Mouse (Mus musculus) limb, embryonic 12.5 days (tissue): ENCODE data around the gene Dnah7c. TPM values are rescaled to one million over a fixed set of nuclear protein-coding genes. Genes with fewer than 3 reads are reported as not detected.

ENCODE experiments used
- ATAC-seq: fragments of 200-750 bp; cut with Nextera tagmentation; 2 replicates; pipeline ENCODE4 v1.8.0; 2017; ENCODE audit warnings: low read depth, moderate TSS enrichment; ENCODE audit not compliant: insufficient number of reproducible peaks, insufficient read depth, low FRiP score, low TSS enrichment
- H3K27ac ChIP-seq: fragments of 300-500 bp; sonication (generic); 2 replicates; pipeline ENCODE4 v1.5.1; 2016; ENCODE audit warnings: mild to moderate bottlenecking, moderate library complexity
- H3K27me3 ChIP-seq: fragments of 300-500 bp; sonication (generic); 2 replicates; pipeline ENCODE4 v1.6.1; 2016; ENCODE audit warnings: mild to moderate bottlenecking, moderate library complexity
- H3K36me3 ChIP-seq: fragments of 300-500 bp; sonication (generic); 2 replicates; pipeline ENCODE4 v1.6.1; 2016; ENCODE audit warnings: mild to moderate bottlenecking, moderate library complexity
- H3K4me1 ChIP-seq: fragments of 300-500 bp; sonication (generic); replicated peaks from 2 replicates; pipeline ENCODE4 v1.6.1; 2016
- H3K4me2 ChIP-seq: fragments of 300-500 bp; sonication (generic); 2 replicates; pipeline ENCODE4 v1.6.1; 2016; ENCODE audit warnings: mild to moderate bottlenecking, moderate library complexity
- H3K4me3 ChIP-seq: fragments of 300-500 bp; sonication (generic); replicated peaks from 2 replicates; pipeline ENCODE4 v1.5.1; 2016; ENCODE audit warnings: mild to moderate bottlenecking
- H3K9ac ChIP-seq: fragments of 300-500 bp; sonication (generic); replicated peaks from 2 replicates; pipeline ENCODE4 v1.6.1; 2016; ENCODE audit warnings: mild to moderate bottlenecking, moderate library complexity
- H3K9me3 ChIP-seq: fragments of 300-500 bp; sonication (generic); 2 replicates; pipeline ENCODE4 v1.6.1; 2016; ENCODE audit warnings: mild to moderate bottlenecking, moderate library complexity
- WGBS: fragments of 180-500 bp; shearing (Covaris S2); methylation state at CpG from one replicate; pipeline ENCODE4 v1.1.7; 2016; 5-methylcytosine and 5-hydroxymethylcytosine counted together
- polyA plus RNA-seq: library from polyadenylated mRNA; unstranded; fragments of >200 nt; fragmentation: Nextera tagmentation; extraction: Ambion mirVana; gene quantifications from 2 replicates; pipeline ENCODE4 v1.2.1, GENCODE M21; 2016

Dnah7c gene
- polyA plus RNA-seq, 1 experiment from 2014 or later = 0.05 TPM

DNA sequence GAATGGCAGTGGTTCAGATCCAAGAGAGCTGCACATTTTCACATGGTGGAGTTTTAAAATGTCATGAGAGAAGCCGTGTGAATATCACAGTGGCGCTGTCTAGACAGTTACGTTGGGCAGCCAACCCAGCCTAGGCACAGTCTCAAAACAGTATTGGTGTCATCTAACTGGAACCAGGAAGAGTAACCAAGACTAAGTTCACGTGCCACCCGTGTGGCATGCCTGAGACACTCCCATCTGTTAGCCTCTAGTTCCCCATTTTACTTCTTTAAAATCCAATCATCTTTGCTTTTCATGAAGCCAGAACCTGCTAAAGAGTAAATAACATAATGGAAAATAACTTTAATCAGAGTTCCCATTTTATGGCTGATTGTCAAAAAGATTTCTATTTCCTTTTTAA is 406.5 kb downstream of the Dnah7c start:
- H3K9ac ChIP-seq = no peak overlapping the region
- no peak overlapping the region for H3K4me3 ChIP-seq
- no peaks in the 10 kb centered on the region for H3K9me3 ChIP-seq
- no peaks in the 10 kb centered on the region; the same call in 1 of the 2 replicates for H3K4me1 ChIP-seq
- H3K36me3 ChIP-seq = peaks cover 18% of the 10 kb centered on the region
- WGBS = 96% methylated on average over 5 of the region's 5 CpGs
- no peak overlapping the region for H3K4me2 ChIP-seq
- H3K27me3 ChIP-seq = no peaks in the 10 kb centered on the region
- ATAC-seq = no peak
- H3K27ac ChIP-seq = no peak overlapping the region

DNA sequence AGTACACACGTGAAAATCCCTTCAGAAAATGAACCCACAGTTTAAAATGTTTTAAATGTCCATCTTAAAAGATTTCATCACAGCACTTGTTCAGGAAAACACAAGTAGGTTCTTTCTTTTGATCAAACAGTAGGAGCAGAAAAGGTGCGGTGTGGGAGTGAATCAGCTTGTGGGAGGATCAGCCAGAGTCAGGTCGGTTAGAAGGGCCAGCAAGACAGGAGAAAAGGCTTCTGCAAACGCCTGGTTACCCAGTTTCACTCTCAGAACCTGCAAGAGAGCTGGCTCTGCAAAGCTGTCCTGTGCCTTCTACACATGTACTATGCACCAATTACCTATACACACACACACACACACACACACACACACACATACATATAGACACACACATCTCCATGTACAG is 418.0 kb downstream of the Dnah7c start:
- WGBS = 60% methylated on average over 4 of the region's 4 CpGs
- Histone ChIP-seq H3K27ac (no peak overlapping the region), H3K27me3 (no peaks in the 10 kb centered on the region), H3K9ac (no peak overlapping the region), H3K36me3 (no peaks in the 10 kb centered on the region), H3K4me1 (peaks cover 8% of the 10 kb centered on the region; the same call in 1 of the 2 replicates), H3K4me2 (no peak overlapping the region), H3K4me3 (no peak overlapping the region), H3K9me3 (no peaks in the 10 kb centered on the region)
- ATAC-seq = no peak

DNA sequence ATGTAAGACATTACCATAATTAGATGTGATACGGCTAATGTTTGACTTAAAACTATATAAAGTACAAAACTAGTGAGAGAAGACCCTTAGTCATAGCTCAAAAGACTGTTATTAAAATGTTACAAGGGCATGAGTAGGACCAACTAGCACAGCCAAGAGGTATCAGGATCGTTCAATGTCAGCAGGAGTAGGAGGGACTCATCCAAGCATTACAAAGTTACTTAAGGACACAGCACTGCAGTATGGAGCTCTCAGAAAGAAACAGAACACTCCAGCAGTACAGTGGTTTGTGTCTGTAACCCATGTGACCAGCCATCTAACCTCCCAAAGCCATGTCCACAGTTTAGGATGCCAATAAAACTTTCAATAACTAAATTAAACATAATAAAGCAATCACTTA is 418.9 kb downstream of the Dnah7c start:
- Histone ChIP-seq H3K36me3 (no peaks in the 10 kb centered on the region), H3K9ac (no peak overlapping the region)
- 87% methylated on average over 2 of the region's 2 CpGs for WGBS

DNA sequence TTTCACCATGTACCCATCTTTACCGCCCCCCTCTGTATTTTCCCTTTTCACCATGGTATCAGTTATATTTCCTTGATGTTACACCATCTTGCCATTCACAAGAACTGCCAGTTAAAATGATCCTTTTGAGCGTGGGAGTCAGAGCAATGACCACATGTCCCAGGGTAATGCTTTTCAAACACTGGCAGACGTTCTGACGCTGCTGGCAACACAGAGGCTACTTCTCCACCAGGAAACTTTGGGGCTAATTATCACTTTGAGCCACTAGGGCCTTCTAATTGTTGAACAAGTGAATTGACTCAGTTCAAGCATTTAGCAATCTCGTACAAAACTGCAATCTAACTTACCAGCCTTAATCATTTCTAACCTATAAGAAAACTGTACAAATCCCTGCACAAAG is 419.8 kb downstream of the Dnah7c start:
- H3K4me3 ChIP-seq = no peak overlapping the region
- H3K4me1 ChIP-seq = peaks cover 11% of the 10 kb centered on the region; the same call in 1 of the 2 replicates
- H3K9me3 ChIP-seq = no peaks in the 10 kb centered on the region
- no peaks in the 10 kb centered on the region for H3K36me3 ChIP-seq
- H3K4me2 ChIP-seq = no peak overlapping the region
- H3K27ac ChIP-seq = no peak overlapping the region
- no peaks in the 10 kb centered on the region for H3K27me3 ChIP-seq
- no peak for ATAC-seq
- H3K9ac ChIP-seq = no peak overlapping the region
- 50% methylated on average over 5 of the region's 5 CpGs for WGBS

More for the DNA sequence above, 418.9 kb downstream of the Dnah7c start:
- no peak overlapping the region for H3K4me2 ChIP-seq
- H3K9me3 ChIP-seq = no peaks in the 10 kb centered on the region
- no peaks in the 10 kb centered on the region for H3K27me3 ChIP-seq
- ATAC-seq = no peak
- H3K4me1 ChIP-seq = peaks cover 8% of the 10 kb centered on the region; the same call in 1 of the 2 replicates
- no peak overlapping the region for H3K4me3 ChIP-seq
- no peak overlapping the region for H3K27ac ChIP-seq

DNA sequence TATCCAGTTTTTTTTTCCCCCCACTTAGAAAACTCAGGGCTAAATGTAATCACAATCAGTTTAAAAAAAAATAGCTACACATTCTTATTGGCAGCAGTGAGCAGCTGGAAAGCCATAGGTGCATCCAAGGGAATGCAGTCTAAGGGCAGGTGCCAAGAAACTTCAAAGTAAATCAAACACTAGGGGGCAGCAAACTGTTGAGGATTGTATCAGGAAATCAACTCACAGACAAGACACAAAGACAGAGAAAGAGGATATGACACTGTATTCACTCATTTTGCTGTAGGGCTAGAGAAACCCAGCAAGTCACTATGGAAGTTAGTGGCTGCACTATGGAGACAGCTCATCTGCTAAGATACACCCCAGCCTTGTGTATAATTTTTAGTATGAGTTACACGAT is 424.4 kb downstream of the Dnah7c start:
- H3K4me3 ChIP-seq = no peak overlapping the region
- no peaks in the 10 kb centered on the region for H3K36me3 ChIP-seq
- no peak overlapping the region for H3K4me2 ChIP-seq
- no peak for ATAC-seq
- H3K27me3 ChIP-seq = no peaks in the 10 kb centered on the region
- peaks cover 28% of the 10 kb centered on the region for H3K4me1 ChIP-seq
- H3K27ac ChIP-seq = no peak overlapping the region
- H3K9me3 ChIP-seq = no peaks in the 10 kb centered on the region
- 69% methylated on average over 1 of the region's 1 CpGs for WGBS
- H3K9ac ChIP-seq = no peak overlapping the region

DNA sequence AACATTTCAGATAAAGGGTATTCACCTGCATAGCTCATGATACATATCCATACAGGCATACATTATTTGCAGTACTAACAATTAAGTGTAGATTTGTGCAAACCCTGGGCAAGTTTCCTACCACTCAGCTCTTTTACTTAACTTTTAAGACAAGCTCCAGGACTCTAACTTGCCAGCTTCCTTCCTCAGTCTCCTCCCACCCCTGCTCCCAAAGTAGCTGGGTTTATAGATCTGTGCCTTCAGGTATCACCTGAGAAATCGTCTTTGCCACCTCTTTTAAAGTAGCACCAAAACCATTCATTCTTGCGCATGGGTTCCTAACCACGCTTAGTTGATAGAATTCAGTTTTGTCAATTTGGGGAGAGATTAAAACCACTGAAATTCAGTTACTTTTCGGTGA is 426.2 kb downstream of the Dnah7c start:
- 55% methylated on average over 4 of the region's 4 CpGs for WGBS
- H3K9ac ChIP-seq = no peak overlapping the region
- no peaks in the 10 kb centered on the region for H3K27me3 ChIP-seq
- H3K36me3 ChIP-seq = no peaks in the 10 kb centered on the region
- H3K9me3 ChIP-seq = no peaks in the 10 kb centered on the region
- H3K4me2 ChIP-seq = peak overlapping the region; percentile 69
- no peak for ATAC-seq
- H3K4me3 ChIP-seq = peak overlapping the region; percentile 96
- peak overlapping the region; percentile 54; the same call in 1 of the 2 replicates for H3K27ac ChIP-seq
- H3K4me1 ChIP-seq = peaks cover 25% of the 10 kb centered on the region

DNA sequence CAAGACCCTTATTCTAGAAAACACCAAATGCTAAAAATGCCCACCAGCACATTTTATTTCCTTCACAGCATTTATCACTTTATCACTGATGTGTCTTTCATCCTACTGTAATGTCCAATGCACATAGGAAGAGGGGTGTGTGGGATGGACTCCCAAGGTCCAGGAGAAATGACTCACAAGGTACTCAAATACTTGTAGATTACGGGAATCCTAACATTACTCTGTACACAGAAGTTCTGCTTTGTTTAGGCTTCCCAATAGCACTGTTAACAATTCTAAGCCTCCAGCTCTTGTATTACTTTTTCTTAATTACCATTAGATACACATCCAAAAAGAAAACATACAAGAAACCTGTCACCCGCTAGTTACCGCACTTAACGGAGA is 426.8 kb downstream of the Dnah7c start:
- 1% methylated on average over 4 of the region's 4 CpGs for WGBS
- Histone ChIP-seq H3K36me3 (no peaks in the 10 kb centered on the region), H3K4me1 (peaks cover 25% of the 10 kb centered on the region), H3K27me3 (no peaks in the 10 kb centered on the region), H3K4me3 (peak overlapping the region; percentile 96), H3K9me3 (no peaks in the 10 kb centered on the region), H3K4me2 (peak overlapping the region; percentile 69), H3K9ac (peak overlapping the region; percentile 99), H3K27ac (peak overlapping the region; percentile 100)
- no peak for ATAC-seq

DNA sequence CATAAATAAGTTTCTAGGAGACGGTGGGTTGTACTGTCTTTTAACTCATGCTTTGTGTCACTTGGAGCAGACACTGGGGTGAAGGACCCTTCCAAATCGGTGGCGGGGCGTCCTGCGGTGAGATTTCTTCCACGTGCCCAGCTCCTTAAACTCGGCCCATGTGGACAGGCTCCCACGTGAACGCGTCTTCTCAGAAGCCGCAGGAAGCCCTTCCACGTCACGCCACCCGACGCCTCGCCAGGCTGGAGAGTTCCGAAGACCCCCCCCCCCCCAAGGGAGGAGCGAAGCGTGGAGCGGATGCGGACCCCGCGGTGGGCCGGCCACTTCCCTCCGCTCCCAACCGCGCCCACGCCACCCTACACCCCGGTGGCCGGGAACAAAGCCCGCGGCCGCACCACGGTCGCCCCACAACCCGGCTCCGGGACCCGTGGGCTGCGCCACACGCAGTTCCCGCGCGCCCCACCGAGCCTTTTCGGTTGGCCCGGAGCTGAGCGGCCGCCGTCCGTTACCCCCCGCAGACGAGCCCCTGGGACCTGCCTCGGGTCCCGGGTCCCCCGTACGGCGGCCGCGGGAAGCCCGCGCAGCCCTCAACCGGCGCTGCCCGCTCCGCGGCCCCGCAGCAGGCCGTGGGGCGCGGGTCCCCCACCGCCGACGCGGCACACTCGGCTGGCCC is 427.3 kb downstream of the Dnah7c start:
- peak; percentile 15 for ATAC-seq
- Histone ChIP-seq H3K36me3 (no peaks in the 10 kb centered on the region), H3K4me1 (peaks cover 25% of the 10 kb centered on the region), H3K4me3 (peak overlapping the region; percentile 96), H3K27ac (peak overlapping the region; percentile 100), H3K4me2 (peak overlapping the region; percentile 69), H3K27me3 (no peaks in the 10 kb centered on the region), H3K9ac (peak overlapping the region; percentile 99), H3K9me3 (no peaks in the 10 kb centered on the region)
- 1% methylated on average over 51 of the region's 75 CpGs for WGBS

DNA sequence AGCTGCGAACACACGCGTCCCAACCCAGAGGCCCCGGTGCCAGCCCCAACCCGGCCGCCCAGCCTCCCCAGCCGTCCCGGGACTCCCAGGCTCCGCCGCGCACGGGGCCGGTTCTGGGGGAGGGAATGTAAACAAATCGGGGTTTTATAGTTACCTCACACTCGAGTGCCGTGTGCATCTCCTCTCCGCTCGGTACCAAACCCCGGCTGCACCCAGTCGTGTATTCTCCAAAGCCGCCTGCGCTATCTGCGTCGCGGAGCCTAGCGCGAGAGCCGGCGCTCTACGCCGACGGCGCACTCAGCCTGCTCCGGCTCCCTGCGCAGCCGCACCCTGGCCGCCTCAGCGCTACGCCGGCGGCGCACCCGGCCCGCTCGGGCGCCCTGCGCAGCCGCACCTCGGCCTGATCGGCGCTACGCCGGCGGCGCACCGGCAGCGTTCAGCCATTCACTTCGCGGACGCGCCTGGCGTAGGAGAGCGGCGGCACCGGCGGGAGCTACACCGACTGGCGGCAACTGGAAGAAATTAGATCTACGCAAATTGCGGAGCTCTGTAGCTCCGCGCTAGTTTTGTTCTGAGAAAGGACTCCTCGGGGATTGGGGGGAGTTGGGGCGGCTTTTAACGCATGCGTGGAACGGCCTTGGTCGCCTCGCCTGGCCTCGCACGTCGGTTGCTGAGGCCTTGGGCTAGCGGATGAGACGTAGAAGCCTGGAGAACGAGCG is 428.1 kb downstream of the Dnah7c start:
- Histone ChIP-seq H3K4me2 (peak overlapping the region; percentile 69), H3K4me1 (peaks cover 25% of the 10 kb centered on the region), H3K27ac (peak overlapping the region; percentile 100), H3K36me3 (no peaks in the 10 kb centered on the region), H3K9ac (peak overlapping the region; percentile 99), H3K27me3 (no peaks in the 10 kb centered on the region), H3K4me3 (peak overlapping the region; percentile 96), H3K9me3 (no peaks in the 10 kb centered on the region)
- under 1% methylated on average over 86 of the region's 86 CpGs for WGBS
- ATAC-seq = peak; percentile 95

DNA sequence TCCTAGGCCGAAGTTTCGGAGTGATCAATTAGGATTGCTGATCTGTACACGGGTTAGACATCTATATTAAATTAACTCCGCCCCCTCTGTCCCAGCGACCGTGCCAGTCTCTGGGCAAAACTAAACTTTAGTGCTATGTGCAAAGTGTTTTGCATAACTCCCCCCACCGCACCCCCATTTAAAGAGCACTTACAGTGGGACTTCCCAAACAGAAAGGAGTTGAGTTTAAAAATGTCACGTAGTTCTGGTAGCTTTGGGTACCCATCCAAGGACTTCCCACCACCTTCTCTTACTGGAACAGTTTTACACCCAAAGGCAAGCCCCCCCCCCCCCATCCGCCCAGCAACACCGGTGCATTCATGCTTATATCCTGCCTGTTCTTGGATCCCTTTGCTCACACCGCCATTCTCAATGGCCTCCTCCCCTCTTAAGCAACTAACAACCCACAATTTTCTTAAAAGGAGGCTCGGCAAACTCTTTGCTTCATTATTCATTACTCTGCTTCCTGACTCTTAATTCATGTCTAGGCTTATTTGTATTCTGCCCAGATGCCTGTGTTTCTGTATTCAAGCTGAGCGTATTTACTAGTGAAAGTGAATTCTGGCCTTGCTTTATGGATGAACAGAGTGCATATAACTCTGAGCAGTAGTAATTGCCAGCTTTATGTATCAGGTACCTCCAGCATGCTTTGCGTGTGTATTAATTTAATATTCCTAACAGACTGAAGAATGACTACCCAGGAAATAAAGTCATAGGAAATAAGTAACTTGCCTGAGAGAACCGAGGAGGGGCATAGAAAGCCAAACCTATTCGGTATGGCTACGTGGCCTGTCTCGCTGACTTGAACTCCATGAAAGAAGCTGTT is 428.9 kb downstream of the Dnah7c start:
- Histone ChIP-seq H3K9ac (peak overlapping the region; percentile 99), H3K9me3 (no peaks in the 10 kb centered on the region), H3K36me3 (no peaks in the 10 kb centered on the region), H3K4me3 (peak overlapping the region; percentile 96), H3K27ac (peak overlapping the region; percentile 100), H3K4me2 (peak overlapping the region; percentile 69), H3K4me1 (peaks cover 25% of the 10 kb centered on the region), H3K27me3 (no peaks in the 10 kb centered on the region)
- no peak; the same call in 1 of the 2 replicates for ATAC-seq
- 28% methylated on average over 18 of the region's 18 CpGs for WGBS

DNA sequence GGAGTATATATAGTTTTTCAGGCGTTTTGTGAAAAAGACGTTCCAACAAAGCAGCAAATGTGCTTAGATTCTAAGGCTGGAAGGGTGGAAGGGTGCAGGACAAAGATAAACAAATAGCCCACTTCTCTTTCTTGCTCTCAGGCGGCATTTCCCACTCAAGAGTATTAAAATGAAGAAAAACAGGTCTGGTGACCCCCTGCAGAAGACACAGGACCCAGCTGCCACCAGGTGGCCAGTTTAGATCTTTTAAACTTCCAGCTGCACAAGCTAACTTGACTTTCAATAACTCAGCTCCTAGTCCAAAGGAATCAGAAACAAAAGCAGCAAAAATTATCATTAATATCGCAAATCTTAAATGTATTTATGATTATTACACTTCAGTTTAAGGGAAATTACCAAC is 431.1 kb downstream of the Dnah7c start:
- no peaks in the 10 kb centered on the region for H3K9me3 ChIP-seq
- no peak overlapping the region for H3K4me3 ChIP-seq
- ATAC-seq = no peak
- H3K36me3 ChIP-seq = no peaks in the 10 kb centered on the region
- no peak overlapping the region for H3K27ac ChIP-seq
- WGBS = 52% methylated on average over 4 of the region's 4 CpGs
- H3K4me1 ChIP-seq = peaks cover 9% of the 10 kb centered on the region
- H3K9ac ChIP-seq = no peak overlapping the region
- no peaks in the 10 kb centered on the region for H3K27me3 ChIP-seq
- no peak overlapping the region for H3K4me2 ChIP-seq
